ENCODE assay signal across 36 mouse cellular contexts in genomic region chr1:58097338-58097737, GRCm38 (mm10). TPM values are rescaled to one million over a fixed set of nuclear protein-coding genes. Genes with fewer than 3 reads are reported as not detected.
"Had no signal": no experiment of that assay in that cellular context is flagged by ENCODE, and none has a peak within 500 bp of the region (broad histone marks: within the 10 kb centered on the region; RNA-seq: fewer than 3 reads in every experiment).

No protein-coding gene starts in this region.

- DNase-seq: left cerebral cortex, postnatal 4 days; liver; liver, embryonic 13.5 days; liver, postnatal 0 days; lung, adult 18-20 months; lung, adult 2 months; lung, embryonic 14.5 days; lung, postnatal 10 days; lung, postnatal 14 days; lung, postnatal 36 days; lung, postnatal 4 days; midbrain, embryonic 14.5 days had no signal

- H3K9me3 ChIP-seq: limb, embryonic 10.5 days; limb, embryonic 12.5 days; limb, embryonic 13.5 days; limb, embryonic 15.5 days; liver, embryonic 13.5 days; liver, embryonic 15.5 days; lung, embryonic 15.5 days; megakaryocyte, embryonic 14.5 days; midbrain, embryonic 10.5 days; midbrain, embryonic 12.5 days; midbrain, embryonic 13.5 days; midbrain, embryonic 15.5 days; neural tube, embryonic 12.5 days had no signal

- H3K4me2 ChIP-seq: limb, embryonic 12.5 days; limb, embryonic 13.5 days; limb, embryonic 15.5 days; liver, embryonic 11.5 days; liver, embryonic 13.5 days; liver, embryonic 15.5 days; lung, embryonic 14.5 days; lung, embryonic 15.5 days; midbrain, embryonic 11.5 days; midbrain, embryonic 12.5 days; midbrain, embryonic 13.5 days; midbrain, embryonic 15.5 days; neural tube, embryonic 12.5 days had no signal

- ATAC-seq: liver, postnatal 0 days; lung, postnatal 0 days; midbrain, embryonic 13.5 days; midbrain, embryonic 15.5 days; midbrain, embryonic 16.5 days had no signal

- H3K4me1 ChIP-seq: limb, embryonic 10.5 days; limb, embryonic 12.5 days; limb, embryonic 15.5 days; liver, embryonic 13.5 days; liver, embryonic 15.5 days; megakaryocyte, embryonic 14.5 days; midbrain, embryonic 10.5 days; midbrain, embryonic 12.5 days; midbrain, embryonic 13.5 days; midbrain, embryonic 15.5 days; neural tube, embryonic 12.5 days had no signal

- H3K36me3 ChIP-seq: limb, embryonic 10.5 days; limb, embryonic 12.5 days; limb, embryonic 13.5 days; limb, embryonic 15.5 days; liver, embryonic 13.5 days; liver, embryonic 15.5 days; lung, embryonic 15.5 days; midbrain, embryonic 10.5 days; midbrain, embryonic 12.5 days; midbrain, embryonic 13.5 days; midbrain, embryonic 15.5 days; neural tube, embryonic 12.5 days had no signal

- H3K27ac ChIP-seq: left cerebral cortex, adult 2 months; limb, embryonic 10.5 days; limb, embryonic 12.5 days; limb, embryonic 13.5 days; limb, embryonic 15.5 days; liver, embryonic 13.5 days; liver, embryonic 14.5 days; liver, embryonic 15.5 days; lung, embryonic 15.5 days; macrophage; midbrain, embryonic 10.5 days; midbrain, embryonic 12.5 days; midbrain, embryonic 13.5 days; midbrain, embryonic 15.5 days; neural tube, embryonic 12.5 days had no signal

- H3K9ac ChIP-seq: limb, embryonic 12.5 days; limb, embryonic 13.5 days; limb, embryonic 15.5 days; liver, embryonic 13.5 days; liver, embryonic 14.5 days; liver, embryonic 15.5 days; liver, postnatal 0 days; lung, embryonic 14.5 days; lung, embryonic 15.5 days; midbrain, embryonic 12.5 days; midbrain, embryonic 13.5 days; midbrain, embryonic 15.5 days; neural tube, embryonic 12.5 days had no signal

- H3K27me3 ChIP-seq: limb, embryonic 12.5 days; limb, embryonic 13.5 days; limb, embryonic 15.5 days; liver, embryonic 13.5 days; liver, embryonic 15.5 days; lung, embryonic 15.5 days; megakaryocyte, embryonic 14.5 days; midbrain, embryonic 12.5 days; midbrain, embryonic 13.5 days; midbrain, embryonic 15.5 days; neural tube, embryonic 12.5 days had no signal

- H3K4me3 ChIP-seq: left cerebral cortex, adult 2 months; limb, embryonic 10.5 days; limb, embryonic 12.5 days; limb, embryonic 13.5 days; limb, embryonic 15.5 days; liver, embryonic 13.5 days; liver, embryonic 15.5 days; lung, embryonic 15.5 days; megakaryocyte, embryonic 14.5 days; midbrain, embryonic 10.5 days; midbrain, embryonic 12.5 days; midbrain, embryonic 13.5 days; midbrain, embryonic 15.5 days; myocyte; neural tube, embryonic 12.5 days had no signal

RNA-seq across cellular contexts. Expression of gene Aox3, which starts 15.6 kb away (rescaled TPM):
- total RNA-seq: megakaryocyte progenitor cell, adult 5-6 weeks; megakaryocyte-erythroid progenitor cell, adult 5-6 weeks; midbrain, postnatal 0 days had no signal
- polyA plus RNA-seq: liver, embryonic 11.5 days; macrophage; myocyte; neural tube, embryonic 11.5 days had no signal
